Mouse (Mus musculus) right cerebral cortex, postnatal 25 days (tissue): ENCODE data around the gene Golga5.

Experiments used
- DNase-seq: peaks from one replicate; pipeline ENCODE4 v3.0.0; 2022

Golga5 gene

DNA sequence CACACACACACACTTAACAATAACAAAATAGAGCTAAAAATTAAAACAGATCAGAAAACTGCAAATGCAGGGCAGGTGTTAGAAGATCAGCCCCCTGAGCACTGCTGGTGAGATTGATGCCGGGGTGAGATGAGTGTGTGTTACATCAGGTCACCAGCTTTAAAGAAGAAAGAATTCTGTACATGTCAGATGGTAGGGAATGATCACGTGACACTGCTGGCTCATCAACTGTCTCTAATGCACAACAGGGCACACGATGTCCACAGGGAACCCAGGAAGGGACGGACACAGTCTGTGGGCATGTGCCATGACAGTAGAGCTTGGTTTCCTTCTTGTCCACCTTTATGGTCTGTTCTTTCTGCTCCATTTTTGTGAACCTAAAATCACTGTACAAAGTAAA is 47.2 kb downstream of the Golga5 start:
- no peak for DNase-seq

DNA sequence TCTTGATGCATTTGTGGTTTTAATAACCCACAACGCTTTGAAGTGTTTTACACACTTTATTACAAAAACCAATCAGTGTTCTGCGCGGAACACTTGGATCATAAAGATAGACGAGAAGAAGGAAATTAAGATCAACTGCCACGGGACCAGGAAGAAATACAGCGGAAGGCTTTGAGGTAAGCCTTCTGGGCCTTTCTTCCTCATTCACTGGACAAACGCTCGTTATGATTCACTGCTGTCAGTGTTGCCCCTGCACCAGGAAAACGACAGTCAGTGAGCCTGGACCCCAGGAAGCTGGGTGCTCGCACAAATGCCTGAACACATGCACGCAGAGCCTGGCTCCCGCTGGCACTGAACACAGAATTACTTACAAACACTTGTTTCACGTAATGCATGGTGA is 48.7 kb downstream of the Golga5 start:
- DNase-seq, result no peak

DNA sequence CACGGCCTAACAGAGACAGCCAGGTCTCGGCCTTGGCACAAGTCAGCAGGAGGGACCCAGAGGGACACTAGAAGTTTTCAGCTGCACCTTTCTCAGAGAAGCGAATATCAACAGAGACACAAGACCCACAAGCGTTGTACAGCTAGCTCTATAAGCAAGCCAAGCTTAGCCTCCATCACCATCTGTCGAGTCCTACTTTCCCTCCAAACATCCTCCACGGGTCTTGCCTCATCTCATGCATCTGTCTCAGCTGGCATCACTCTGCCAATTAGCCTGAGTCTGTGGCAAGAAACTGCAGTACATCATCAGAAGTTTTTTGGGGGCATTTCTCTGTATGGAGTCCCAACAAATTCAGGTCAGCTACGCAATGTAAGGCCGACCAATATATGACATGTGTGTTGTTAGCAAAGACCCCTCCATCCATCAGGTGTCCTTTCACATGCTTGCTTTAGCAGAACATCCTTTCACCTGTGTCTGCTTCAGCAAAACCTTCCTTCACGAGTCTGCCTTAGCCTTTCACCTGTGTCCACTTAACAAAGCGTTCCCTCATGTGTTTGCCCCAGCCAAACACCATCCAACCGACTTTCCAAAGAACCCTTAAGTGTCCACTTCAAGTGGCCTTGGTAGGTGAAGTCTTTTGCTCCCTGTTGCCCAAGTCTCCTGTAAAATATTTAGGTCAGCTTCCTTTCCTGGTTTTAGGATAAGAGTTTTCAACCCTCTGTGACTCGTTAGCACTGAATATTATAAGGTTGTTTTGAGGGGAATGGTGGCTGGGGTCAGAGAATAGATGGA is 51.2 kb downstream of the Golga5 start:
- no peak for DNase-seq

DNA sequence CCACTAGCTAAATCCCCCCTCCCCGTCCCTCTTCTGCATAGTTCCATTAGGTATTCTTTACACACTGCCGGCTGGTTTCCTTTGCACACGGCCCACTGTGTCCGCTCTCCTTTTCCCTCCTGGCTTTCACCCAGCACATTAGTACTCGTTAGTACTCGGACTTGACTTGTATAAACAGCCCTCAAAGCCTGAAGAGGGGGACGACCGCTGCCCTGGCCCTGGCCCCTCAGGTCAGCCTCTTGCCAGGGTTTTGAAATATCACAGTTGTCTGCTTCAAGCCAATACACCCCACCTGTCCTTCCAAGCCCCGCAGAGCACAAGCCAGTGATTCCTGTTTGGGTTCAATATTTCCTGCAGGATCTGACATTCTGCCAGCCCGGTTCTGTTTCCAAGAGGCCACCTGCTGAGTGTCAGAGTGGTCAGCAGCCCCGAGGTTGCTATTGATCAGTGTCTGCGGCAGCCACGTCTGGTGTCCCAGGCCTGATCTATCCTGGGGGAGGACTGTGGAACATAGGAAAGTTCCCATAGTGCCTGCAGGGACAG is 52.9 kb downstream of the Golga5 start:
- no peak for DNase-seq

DNA sequence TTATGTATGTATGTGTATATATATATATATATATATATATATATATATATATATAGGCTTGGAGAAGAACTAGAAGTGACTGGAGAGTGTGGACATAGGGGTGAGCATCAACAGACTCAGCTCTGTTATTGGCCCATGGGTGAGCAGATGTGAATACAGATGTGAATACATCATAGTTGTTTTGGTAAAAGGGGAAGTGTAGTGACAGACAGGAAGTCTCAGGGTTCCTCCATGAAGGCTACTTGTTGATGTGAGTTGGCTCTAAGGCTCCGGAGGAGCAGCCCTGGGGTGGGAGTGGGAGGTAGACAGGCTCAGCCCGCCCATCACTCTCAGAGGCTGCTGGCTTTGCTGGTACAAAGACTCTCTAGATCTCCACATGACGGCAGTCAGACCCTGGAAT is 55.3 kb downstream of the Golga5 start:
- DNase-seq, result no peak

DNA sequence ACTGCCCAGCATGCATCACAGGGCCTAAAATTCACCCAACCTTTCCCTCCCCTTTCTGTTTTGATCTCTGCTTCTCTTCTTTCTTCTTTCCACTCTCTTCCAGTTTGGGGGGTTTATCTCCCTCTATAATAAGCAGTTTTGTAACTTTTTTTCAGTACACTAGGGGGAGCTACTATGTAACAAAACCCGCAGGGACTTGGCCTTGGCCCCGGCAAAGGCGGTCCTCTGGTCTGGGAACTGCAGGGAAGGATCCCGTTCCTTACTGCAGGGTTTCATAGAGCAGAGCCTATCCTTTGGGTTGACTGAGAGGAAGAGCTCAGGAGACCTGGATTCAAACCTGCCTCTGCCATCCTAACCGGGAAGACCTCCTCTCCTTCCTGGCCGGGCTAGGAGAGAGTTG is 55.8 kb downstream of the Golga5 start:
- DNase-seq, result no peak

DNA sequence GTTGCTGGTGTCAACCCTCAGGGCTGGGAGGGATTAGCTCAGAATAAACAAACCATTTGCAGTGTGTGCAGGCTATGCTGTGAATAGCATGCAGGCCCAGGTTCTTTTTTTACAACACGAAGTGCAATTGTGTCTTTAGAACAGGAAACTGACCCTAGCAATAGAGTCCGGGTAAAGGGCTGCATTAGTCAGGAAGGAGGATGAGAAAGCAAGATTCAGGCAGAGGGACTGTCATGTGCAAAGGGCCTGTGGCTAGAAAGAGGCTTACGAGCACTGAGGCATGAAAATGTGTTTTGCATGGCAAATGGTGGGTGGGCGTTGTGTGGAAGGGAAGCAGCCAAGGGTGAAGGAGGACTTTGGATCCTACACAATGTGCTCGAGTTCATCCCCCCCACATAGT is 59.1 kb downstream of the Golga5 start:
- DNase-seq, result no peak

DNA sequence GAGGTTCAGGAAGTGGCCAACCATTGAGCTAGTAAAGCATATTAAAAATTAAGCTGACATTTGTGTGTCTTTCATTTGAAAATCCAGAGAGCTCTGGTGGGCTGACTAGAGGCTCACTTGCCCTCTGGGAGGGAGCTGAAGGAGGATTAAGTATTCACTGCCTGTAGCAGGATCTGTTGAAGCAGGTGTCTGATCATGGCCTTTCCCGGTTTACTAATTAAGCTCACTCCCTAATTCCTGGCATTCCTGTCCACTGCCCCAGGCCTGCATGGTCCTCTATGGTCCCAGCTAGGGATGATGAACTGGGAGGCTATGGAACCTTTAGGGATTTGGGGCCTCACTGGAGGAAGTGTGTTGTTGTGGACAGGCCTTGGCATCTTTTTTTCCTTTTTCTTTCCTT is 66.9 kb downstream of the Golga5 start:
- no peak for DNase-seq

DNA sequence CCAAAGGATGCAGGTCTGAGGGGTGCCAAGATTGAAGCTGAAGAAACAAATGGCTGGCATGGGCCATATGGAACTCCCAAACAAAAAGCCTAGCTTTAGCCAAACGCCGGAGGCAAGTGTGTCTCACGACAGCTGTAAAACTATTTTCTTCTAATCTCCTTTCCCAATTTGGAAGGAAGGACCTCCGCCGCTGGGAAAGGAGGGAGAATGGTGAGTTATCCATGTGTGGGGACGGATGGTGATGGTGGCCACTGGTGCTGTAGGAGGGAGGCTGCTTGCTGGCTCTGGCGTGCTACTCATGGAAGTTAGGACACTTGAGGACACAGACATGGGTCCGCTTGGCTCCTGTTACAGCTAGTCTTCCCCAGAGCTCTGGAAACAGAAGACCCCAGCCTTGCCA is 71.3 kb downstream of the Golga5 start:
- no peak for DNase-seq

DNA sequence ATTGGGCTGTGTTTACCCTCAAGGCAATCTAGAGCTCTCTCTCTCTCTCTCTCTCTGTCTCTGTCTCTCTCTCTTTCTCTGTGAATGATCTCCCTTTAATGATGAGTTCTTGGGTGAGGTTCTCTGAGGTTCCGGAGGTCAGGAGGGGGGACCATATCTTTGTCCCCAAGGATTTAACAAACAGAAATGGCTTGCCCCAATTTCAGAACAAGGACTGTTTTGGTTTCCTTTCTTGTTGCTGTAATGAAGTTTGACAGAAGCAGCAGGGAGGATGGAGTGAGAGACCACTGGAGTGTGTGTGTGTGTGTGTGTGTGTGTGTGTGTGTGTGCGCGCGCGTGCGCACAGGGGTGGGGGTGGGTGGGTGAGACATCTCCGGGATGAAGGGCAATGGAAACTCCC is 72.2 kb downstream of the Golga5 start:
- DNase-seq, result no peak

DNA sequence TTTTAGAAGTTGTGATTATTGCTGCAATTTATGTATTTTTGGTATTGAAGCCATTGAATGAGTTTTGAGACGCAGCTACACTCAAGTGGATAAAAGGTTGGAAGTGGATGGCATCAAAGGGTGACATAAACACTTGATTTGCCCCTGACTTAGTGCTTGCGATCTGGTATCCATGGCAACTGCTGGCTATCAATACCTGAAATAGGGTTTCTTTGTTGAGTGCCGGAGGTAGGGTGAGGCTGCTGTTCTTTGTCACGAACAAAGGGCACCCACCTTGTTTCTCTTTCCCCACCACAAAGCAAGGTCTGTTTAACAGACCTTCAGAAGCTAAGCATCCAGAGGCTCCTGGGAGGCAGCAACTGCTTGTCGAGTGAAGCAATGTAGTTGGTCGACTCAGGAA is 76.2 kb downstream of the Golga5 start:
- no peak for DNase-seq
